Mouse (Mus musculus) lung, postnatal 10 days (tissue): Measurements from ENCODE around the gene Il18r1.

ENCODE experiments used
- DNase-seq: peaks from one replicate; pipeline ENCODE4 v3.0.0; 2021

Gene Il18r1

GRCm38 (mm10) chr1:40465477-40466430, at the start of gene Il18r1:
TSS of gene Il18r1 (plus strand) at chr1:40465552.
- peak; percentile 66 for DNase-seq

DNA sequence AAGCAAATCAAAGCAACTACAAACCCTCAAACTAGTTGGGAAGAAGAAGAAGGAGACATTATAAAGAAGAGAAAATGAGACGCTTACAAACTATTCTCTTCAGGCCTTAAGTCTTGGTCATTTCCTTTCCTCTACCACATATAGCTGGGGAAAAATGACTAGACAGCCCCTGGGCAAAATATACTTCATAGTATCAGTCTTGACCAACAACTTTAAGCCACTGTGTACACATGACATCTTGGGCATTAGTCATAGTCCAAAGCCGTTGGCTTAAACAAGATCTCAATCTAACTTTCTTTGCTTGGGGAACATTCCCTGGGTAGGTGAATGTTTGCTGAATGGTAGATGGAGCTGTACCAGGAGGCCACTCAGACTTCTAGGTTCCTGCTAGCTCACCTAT, 48.3 kb upstream of the Il18r1 start:
- DNase-seq, result no peak

- no peak for DNase-seq
Observed at GRCm38 (mm10) chr1:40418512-40418911, 46.8 kb upstream of the Il18r1 start.

GRCm38 (mm10) chr1:40423892-40424291, 41.5 kb upstream of the Il18r1 start:
- DNase-seq, result no peak

DNA sequence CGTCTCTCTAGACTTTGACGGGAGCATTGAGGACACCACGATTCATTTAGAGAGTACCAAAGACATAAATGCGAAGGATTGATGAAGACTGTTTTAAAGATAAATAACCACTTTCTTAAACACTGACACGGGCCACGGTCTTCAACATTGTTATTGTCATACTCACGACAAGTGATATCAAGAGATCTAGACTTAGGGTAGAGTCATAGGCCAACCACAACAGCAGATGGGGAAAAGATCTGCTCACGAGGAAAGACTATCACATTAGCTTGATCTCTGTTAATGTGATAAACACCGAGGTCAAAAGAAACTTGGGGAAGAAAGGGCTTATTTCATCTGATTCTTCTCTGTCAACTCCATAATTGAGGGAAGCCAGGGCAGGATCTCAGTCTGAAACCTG, 38.1 kb upstream of the Il18r1 start:
- DNase-seq, result no peak

DNA sequence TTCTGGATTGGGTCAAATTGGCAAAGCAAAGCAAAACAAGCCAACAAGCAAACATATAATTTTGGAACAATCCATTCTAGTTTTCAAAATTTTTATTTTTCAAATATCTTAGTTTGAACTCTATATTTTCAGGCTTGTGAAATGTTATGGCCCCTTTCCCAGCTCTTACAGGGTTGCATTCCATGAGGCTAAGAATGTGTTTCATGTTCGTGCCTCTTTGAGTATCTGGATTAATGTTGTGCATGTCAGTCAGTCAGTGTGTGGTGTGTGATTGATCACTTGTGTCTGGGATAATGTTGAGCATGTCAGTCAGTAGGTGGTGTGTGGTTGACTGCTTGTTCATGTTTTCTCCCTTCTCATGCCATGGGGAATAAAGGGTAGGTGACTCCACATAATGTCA, 37.5 kb upstream of the Il18r1 start:
- DNase-seq, result no peak

DNA sequence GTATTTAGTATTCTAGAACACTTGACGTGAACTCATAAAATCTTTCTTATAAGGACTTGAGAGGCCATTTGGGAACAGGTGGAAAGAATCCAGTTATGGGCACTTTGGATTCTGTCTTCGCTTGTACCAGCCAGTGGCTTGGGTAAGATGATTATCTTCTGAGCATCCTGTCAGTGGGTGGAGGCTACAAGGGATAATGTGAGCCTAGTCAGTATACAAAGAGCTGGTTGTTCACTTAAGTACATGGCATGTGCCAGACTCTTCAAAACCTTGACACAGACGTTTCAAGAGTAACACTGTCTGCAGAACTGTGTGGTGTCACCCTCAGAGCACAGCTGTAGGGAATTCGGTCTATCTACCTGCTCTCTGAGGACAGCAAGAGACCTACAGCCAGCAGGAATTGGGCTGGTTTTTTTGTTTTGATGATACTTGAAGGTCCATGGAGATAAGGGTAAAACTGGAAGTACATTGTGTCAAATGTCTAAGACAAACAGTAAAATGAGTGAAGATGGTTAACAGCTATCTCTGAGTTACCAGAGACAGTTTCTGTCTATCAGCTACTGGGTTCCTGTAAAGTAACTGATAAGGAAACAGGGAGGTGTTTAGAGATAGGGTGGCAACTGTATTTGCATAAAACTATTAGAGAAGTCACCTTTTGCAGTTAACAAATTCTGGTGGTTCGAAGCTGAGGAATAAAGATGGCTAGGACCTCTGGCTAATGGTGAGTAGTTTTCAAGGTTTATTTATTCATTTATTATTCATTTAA, 36.3 kb upstream of the Il18r1 start, which contains the start of gene Il1rl1:
TSS of gene Il1rl1 (plus strand) at position 661 of the 766 bp plus-strand sequence.
- DNase-seq, result no peak

- no peak for DNase-seq
Observed at GRCm38 (mm10) chr1:40430143-40430834, 35.1 kb upstream of the Il18r1 start.

DNA sequence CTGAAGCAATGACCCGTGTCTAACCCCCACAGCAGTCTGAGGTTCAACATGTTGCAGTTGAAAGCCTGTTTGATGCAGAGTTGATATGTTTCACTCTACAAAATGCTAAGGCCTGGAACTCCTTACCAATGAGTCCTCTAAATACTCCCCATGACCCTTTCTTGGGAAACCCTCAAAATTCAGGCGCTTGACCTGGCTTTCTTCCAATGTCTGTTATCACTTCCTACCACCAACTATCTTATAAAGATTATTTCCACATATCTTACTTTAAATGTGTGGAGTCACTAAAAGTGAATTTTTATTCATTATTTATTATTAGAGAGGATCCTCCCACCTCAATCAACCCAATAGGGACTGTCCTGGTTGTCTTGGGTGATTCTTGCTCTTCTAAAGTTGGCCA, 33.2 kb upstream of the Il18r1 start:
- no peak for DNase-seq

- no peak for DNase-seq
Observed at GRCm38 (mm10) chr1:40435936-40436335, 29.4 kb upstream of the Il18r1 start.

DNA sequence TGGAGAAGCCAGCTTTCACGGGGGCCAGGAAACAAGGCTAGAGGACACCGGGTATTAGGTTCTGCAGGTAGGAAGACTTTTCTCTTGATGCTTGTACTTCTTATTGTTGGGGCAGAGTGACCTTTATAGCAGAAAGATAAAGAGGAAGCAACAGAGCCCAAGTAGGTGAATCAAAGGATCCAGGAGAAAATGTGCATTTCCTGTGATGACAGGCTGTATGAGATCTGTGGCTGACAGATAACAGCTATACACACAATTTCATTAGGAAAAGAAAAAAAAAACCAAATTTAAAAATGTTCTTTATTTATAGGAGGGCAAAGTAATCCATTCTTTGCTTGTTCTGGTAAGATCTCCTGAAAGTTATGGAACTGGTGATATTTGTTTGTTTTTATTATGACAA, 28.0 kb upstream of the Il18r1 start:
- DNase-seq, result no peak

DNA sequence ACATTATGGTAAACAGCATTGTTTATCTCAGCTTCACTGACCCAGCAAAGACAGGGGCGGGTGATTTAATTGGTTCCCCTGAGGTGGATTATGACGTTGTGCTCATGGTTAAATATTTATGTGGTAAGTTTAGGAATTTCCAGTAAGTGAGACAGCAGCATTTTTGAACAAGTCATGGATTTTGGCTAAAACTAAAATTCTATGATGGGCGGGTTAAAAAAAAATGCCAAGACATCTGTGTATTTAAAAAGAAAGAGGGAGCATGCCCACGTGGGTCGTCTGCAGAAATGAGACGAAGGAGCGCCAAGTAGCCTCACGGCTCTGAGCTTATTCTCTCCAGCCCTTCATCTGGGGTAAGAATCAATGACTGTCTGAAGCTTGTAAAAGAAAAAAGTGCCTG, 25.8 kb upstream of the Il18r1 start:
- no peak for DNase-seq

- DNase-seq, result no peak
Observed at GRCm38 (mm10) chr1:40444800-40445199, 20.6 kb upstream of the Il18r1 start.

DNA sequence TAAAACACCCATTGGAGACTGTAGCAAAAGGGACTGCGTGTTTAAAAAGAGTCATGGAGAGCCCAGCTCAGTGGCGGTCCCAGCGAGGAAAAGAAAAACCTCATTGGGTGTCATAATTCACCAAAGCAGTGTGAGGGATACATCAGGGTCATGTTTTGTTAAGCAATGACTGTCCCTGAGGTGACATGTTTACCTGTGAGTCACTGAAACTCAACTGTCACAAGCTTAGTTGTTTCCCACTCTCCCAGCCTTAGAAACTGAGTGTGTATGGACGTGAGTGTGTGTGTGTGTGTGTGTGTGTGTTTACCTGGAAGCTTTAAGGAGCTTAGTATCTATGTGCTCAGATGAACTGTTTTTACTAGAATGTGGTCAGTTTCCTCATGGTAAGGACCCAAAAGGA, 2.0 kb downstream of the Il18r1 start:
- DNase-seq, result no peak

GRCm38 (mm10) chr1:40468805-40469204, 3.5 kb downstream of the Il18r1 start:
- peak; percentile 40 for DNase-seq

GRCm38 (mm10) chr1:40469900-40470299, 4.5 kb downstream of the Il18r1 start:
- DNase-seq, result no peak

- no peak for DNase-seq
Observed at GRCm38 (mm10) chr1:40472401-40472800, 7.0 kb downstream of the Il18r1 start.

- no peak for DNase-seq
Observed at GRCm38 (mm10) chr1:40473640-40474039, 8.3 kb downstream of the Il18r1 start.

DNA sequence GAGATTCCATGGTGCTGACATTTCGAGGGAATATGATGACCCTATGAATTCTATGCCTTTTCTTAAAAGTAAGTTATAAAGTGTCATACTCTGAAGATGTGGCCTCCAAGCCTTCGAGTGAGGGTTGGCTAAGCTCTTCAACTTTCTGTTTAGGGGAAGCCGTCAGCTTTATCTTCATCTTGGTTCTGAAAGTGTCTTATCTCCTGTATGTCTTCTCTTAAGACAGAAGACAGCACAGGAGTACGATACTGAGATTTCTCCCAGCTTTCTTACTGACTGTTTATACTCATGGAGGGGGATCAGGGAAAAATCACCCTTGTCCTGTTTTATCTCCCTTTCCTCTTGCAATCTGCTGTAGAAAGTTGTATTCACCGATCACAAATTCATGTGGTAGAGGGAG, 9.0 kb downstream of the Il18r1 start:
- no peak for DNase-seq

- DNase-seq, result no peak
Observed at GRCm38 (mm10) chr1:40475697-40476096, 10.3 kb downstream of the Il18r1 start.

GRCm38 (mm10) chr1:40476756-40477155, 11.4 kb downstream of the Il18r1 start:
- DNase-seq, result no peak

- no peak for DNase-seq
Observed at GRCm38 (mm10) chr1:40479505-40479923, 14.2 kb downstream of the Il18r1 start.

GRCm38 (mm10) chr1:40494594-40494993, 29.2 kb downstream of the Il18r1 start:
- DNase-seq, result no peak
